In the genomic region with DNA sequence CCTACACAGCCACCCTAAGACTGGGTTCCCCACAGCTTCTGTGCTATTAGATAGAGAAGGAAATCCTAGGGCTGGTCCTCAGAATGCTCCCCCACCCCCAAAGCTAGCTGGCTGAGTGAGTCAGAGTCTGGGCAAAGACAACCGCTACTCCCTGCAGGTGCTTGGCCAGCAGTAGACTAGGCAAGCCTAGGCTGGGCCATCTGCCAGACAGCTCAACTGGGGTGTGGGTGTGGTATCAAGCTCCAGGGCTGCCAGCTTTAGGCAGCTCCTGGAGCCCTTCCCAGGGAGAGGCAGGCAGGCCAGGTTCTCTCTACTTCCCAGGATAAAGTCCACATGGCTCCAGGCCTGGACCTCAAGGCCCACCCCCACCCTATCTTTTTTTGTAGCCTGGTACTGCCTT, we compare ENCODE assay signal across 7 mouse cellular contexts. TPM values are rescaled to one million over a fixed set of nuclear protein-coding genes. Genes with fewer than 3 reads are reported as not detected.
DNase-seq lines count a peak whose midpoint lies in the region; ATAC-seq lines count a peak whose summit lies in the region.

No protein-coding gene starts in this region.

- DNase-seq in NIH3T3 (ENCODE audit: low read depth): peak; percentile 100
- DNase-seq in brain, embryonic 18.5 days (ENCODE audit: low read depth, low spot score): peak; percentile 67
- DNase-seq in frontal cortex, postnatal 36 days (ENCODE audit: low spot score in 2 of 2): peak; percentile 94 to 98
- DNase-seq in left cerebral cortex, adult 18-20 months (ENCODE audit: low spot score in 2 of 2): peak; percentile 97 to 98
- peak; percentile 93 for DNase-seq in lung, postnatal 36 days
- peak; percentile 39 for DNase-seq in thymus, postnatal 25 days

- peak; percentile 46 for ATAC-seq in inflammation-experienced regulatory T-cells, adult 6 months

RNA-seq across cellular contexts. Expression of a gene that starts 10.7 kb away (rescaled TPM):
- polyA plus RNA-seq in inflammation-experienced regulatory T-cells, adult 6 months (2017; shearing (Covaris generic)): 10 to 100 TPM; 55.1 to 67.1 (median 62.0) TPM
- total RNA-seq in left cerebral cortex, adult 18-20 months (2021): 100 to 1,000 TPM; 147 to 181 TPM

RNA-seq across cellular contexts. Expression of a gene that starts 24.5 kb away (rescaled TPM):
- polyA plus RNA-seq in inflammation-experienced regulatory T-cells, adult 6 months (2017; shearing (Covaris generic)): under 1 TPM in 2 of 3 experiments, not detected in 1; 0.09 to 0.15 TPM
- 1 to 10 TPM; 2.1 to 2.6 TPM for total RNA-seq in left cerebral cortex, adult 18-20 months (2021)

RNA-seq across cellular contexts. Expression of a gene that starts 34.1 kb away (rescaled TPM):
- 1 to 10 TPM; 3.7 to 5.7 (median 5.2) TPM for polyA plus RNA-seq in inflammation-experienced regulatory T-cells, adult 6 months (2017; shearing (Covaris generic))
- total RNA-seq in left cerebral cortex, adult 18-20 months (2021): 10 to 100 TPM; 61.0 to 65.7 TPM

RNA-seq across cellular contexts. Expression of a gene that starts 45.2 kb away (rescaled TPM):
- polyA plus RNA-seq in inflammation-experienced regulatory T-cells, adult 6 months (2017; shearing (Covaris generic)): under 1 TPM in 2 of 3 experiments, not detected in 1; 0.42 to 0.47 TPM
- total RNA-seq in left cerebral cortex, adult 18-20 months (2021): 1 to 10 TPM; 3.1 to 3.2 TPM

RNA-seq across cellular contexts. Expression of a gene that starts 56.8 kb away (rescaled TPM):
- 1 to 10 TPM in 2 of 3 experiments, not detected in 1; 1.2 to 1.5 TPM for polyA plus RNA-seq in inflammation-experienced regulatory T-cells, adult 6 months (2017; shearing (Covaris generic))
- total RNA-seq in left cerebral cortex, adult 18-20 months (2021): 1 to 10 TPM; 5.3 to 5.8 TPM

Comparison
In these comparisons a context has a peak if more than half of its experiments do, and no peak if none do; other contexts are left out.
1. Peak in every context shown above with its lines: DNase-seq and ATAC-seq.
2. DNase-seq: peak in every context shown above with its lines; median percentile 100 in NIH3T3; 98 in left cerebral cortex, adult 18-20 months; 96 in frontal cortex, postnatal 36 days; 93 in lung, postnatal 36 days; 67 in brain, embryonic 18.5 days; 39 in thymus, postnatal 25 days.